In the genomic region with DNA sequence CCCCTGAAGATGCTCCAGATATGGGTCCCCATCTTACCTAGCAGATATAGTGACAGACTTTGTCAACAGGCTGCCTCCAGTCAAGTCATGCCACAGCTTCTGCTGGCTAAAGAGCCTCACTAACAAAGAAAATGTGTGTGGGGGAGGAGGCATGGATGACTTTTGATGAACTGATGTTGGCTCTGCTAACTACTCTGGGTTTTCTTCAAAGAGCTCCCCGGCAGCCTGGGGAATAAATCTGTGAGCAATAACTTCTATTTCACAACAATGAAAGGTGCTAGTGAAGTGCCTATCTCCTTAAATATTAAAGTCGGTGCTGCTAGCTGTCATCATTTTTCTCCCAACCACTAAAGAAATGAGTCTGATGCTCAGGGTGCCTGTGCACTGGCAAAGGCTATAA, we compare ENCODE assay signal across 21 mouse cellular contexts.
"Had no signal": no experiment of that assay in that cellular context is flagged by ENCODE, and none has a peak within 500 bp of the region (broad histone marks: within the 10 kb centered on the region; RNA-seq: fewer than 3 reads in every experiment).

No protein-coding gene starts in this region.

- DNase-seq: liver, embryonic 13.5 days; liver, postnatal 0 days; lung, adult 2 months; lung, postnatal 36 days; midbrain, embryonic 14.5 days; retina, postnatal 1 day; right cerebral cortex, adult 18-20 months; right cerebral cortex, postnatal 25 days; right cerebral cortex, postnatal 4 days; spleen, adult 18-20 months; thymus, adult 18-20 months; thymus, postnatal 14 days; thymus, postnatal 36 days had no signal

- H3K4me2 ChIP-seq: liver, embryonic 13.5 days; liver, embryonic 15.5 days; midbrain, embryonic 12.5 days; neural tube, embryonic 13.5 days; neural tube, embryonic 15.5 days had no signal

- H3K27ac ChIP-seq: liver, embryonic 13.5 days; liver, embryonic 15.5 days; macrophage; midbrain, embryonic 10.5 days; midbrain, embryonic 12.5 days; neural tube, embryonic 13.5 days; neural tube, embryonic 15.5 days had no signal

- H3K4me3 ChIP-seq: liver, embryonic 13.5 days; liver, embryonic 15.5 days; midbrain, embryonic 10.5 days; midbrain, embryonic 12.5 days; myocyte; neural tube, embryonic 13.5 days; neural tube, embryonic 15.5 days had no signal

- H3K9ac ChIP-seq: liver, embryonic 13.5 days; liver, embryonic 15.5 days; liver, postnatal 0 days; midbrain, embryonic 12.5 days; neural tube, embryonic 13.5 days; neural tube, embryonic 15.5 days had no signal

- H3K36me3 ChIP-seq: liver, embryonic 13.5 days; liver, embryonic 15.5 days; midbrain, embryonic 10.5 days; midbrain, embryonic 12.5 days; neural tube, embryonic 13.5 days; neural tube, embryonic 15.5 days had no signal

- H3K27me3 ChIP-seq: liver, embryonic 13.5 days; liver, embryonic 15.5 days; midbrain, embryonic 12.5 days; neural tube, embryonic 13.5 days; neural tube, embryonic 15.5 days had no signal

- H3K4me1 ChIP-seq: liver, embryonic 13.5 days; liver, embryonic 15.5 days; midbrain, embryonic 10.5 days; midbrain, embryonic 12.5 days; neural tube, embryonic 13.5 days; neural tube, embryonic 15.5 days had no signal

- ATAC-seq: liver, postnatal 0 days; midbrain, embryonic 16.5 days had no signal

- H3K9me3 ChIP-seq: liver, embryonic 13.5 days; liver, embryonic 15.5 days; midbrain, embryonic 10.5 days; midbrain, embryonic 12.5 days; neural tube, embryonic 13.5 days; neural tube, embryonic 15.5 days had no signal
